Mouse (Mus musculus): ENCODE results near the gene Slc38a10.

Gene Slc38a10

GRCm38 (mm10) chr11:120101036-120101435 is 50.1 kb downstream of the Slc38a10 start:
- DNase-seq (ENCODE audit: low spot score in 2 of 2) = peak in 1 of 2 experiments; percentile 74

- DNase-seq (ENCODE audit: low spot score in 2 of 2) = peak; percentile 98 to 100
Measured at GRCm38 (mm10) chr11:120098588-120099511, 52.3 kb downstream of the Slc38a10 start, which contains the start of the genes Tepsin and Ndufaf8. Gene Tepsin, minus strand, starts transcription at chr11:120098731. Gene Ndufaf8, plus strand, starts transcription at chr11:120098928.

- no peak for DNase-seq (ENCODE audit: low spot score in 2 of 2)
Measured at GRCm38 (mm10) chr11:120092817-120093591, 58.1 kb downstream of the Slc38a10 start.

GRCm38 (mm10) chr11:120090661-120091060 is 60.5 kb downstream of the Slc38a10 start:
- DNase-seq (ENCODE audit: low spot score in 2 of 2) = no peak

- peak; percentile 94 to 98 for DNase-seq (ENCODE audit: low spot score in 2 of 2)
Measured at GRCm38 (mm10) chr11:120086702-120087152, 64.4 kb downstream of the Slc38a10 start, which contains the start of gene Cep131. Gene Cep131, minus strand, starts transcription at chr11:120086827.

GRCm38 (mm10) chr11:120085891-120086627 is 65.1 kb downstream of the Slc38a10 start:
- DNase-seq (ENCODE audit: low spot score in 2 of 2) = no peak

GRCm38 (mm10) chr11:120080282-120080681 is 70.9 kb downstream of the Slc38a10 start:
- no peak for DNase-seq (ENCODE audit: low spot score in 2 of 2)

- DNase-seq (ENCODE audit: low spot score in 2 of 2) = no peak
Measured at GRCm38 (mm10) chr11:120076191-120076590, 75.0 kb downstream of the Slc38a10 start.

GRCm38 (mm10) chr11:120072986-120073647 is 78.0 kb downstream of the Slc38a10 start:
- DNase-seq (ENCODE audit: low spot score in 2 of 2) = no peak

GRCm38 (mm10) chr11:120071731-120072320 is 79.3 kb downstream of the Slc38a10 start:
- no peak for DNase-seq (ENCODE audit: low spot score in 2 of 2)

- DNase-seq (ENCODE audit: low spot score in 2 of 2) = no peak
Measured at GRCm38 (mm10) chr11:120071065-120071464, 80.1 kb downstream of the Slc38a10 start.

- DNase-seq (ENCODE audit: low spot score in 2 of 2) = no peak
Measured at GRCm38 (mm10) chr11:120070286-120070930, 80.7 kb downstream of the Slc38a10 start.

GRCm38 (mm10) chr11:120069261-120069660 is 81.9 kb downstream of the Slc38a10 start:
- no peak for DNase-seq (ENCODE audit: low spot score in 2 of 2)

- no peak for DNase-seq (ENCODE audit: low spot score in 2 of 2)
Measured at GRCm38 (mm10) chr11:120067834-120068233, 83.3 kb downstream of the Slc38a10 start.

- DNase-seq (ENCODE audit: low spot score in 2 of 2) = peak in 1 of 2 experiments; percentile 55
Measured at GRCm38 (mm10) chr11:120065291-120065690, 85.9 kb downstream of the Slc38a10 start.

- no peak for DNase-seq (ENCODE audit: low spot score in 2 of 2)
Measured at GRCm38 (mm10) chr11:120064668-120065040, 86.5 kb downstream of the Slc38a10 start.

GRCm38 (mm10) chr11:120064006-120064667 is 87.0 kb downstream of the Slc38a10 start:
- DNase-seq (ENCODE audit: low spot score in 2 of 2) = no peak

- no peak for DNase-seq (ENCODE audit: low spot score in 2 of 2)
Measured at GRCm38 (mm10) chr11:120063326-120063725, 87.8 kb downstream of the Slc38a10 start.

GRCm38 (mm10) chr11:120060634-120061033 is 90.5 kb downstream of the Slc38a10 start:
- no peak for DNase-seq (ENCODE audit: low spot score in 2 of 2)
